Mouse (Mus musculus) CD8-positive naive resting alpha-beta T cell, adult 57 days (primary cell): ENCODE results near the gene Cldn20. TPM values are rescaled to one million over a fixed set of nuclear protein-coding genes. Genes with fewer than 3 reads are reported as not detected.

Source experiments
- total RNA-seq: library from RNA; stranded (reverse); gene quantifications from one replicate; pipeline ENCODE4 v1.2.4, GENCODE M21; 2023

Gene Cldn20
- not detected for total RNA-seq

GRCm38 (mm10) chr17:3532254-3532653, at the start of gene Cldn20:
Cldn20 (plus strand) TSS chr17:3532554.

GRCm38 (mm10) chr17:3557331-3558311, 25.3 kb downstream of the Cldn20 start, which contains the start of gene Tfb1m:
Tfb1m (minus strand) TSS chr17:3557781.

Other genes with a start within 250 kb of the Cldn20 start
- gene Tiam2, start 206.0 kb upstream of the Cldn20 start, total RNA-seq = 1.3 TPM
- gene Tfb1m, start 25.2 kb downstream of the Cldn20 start, total RNA-seq = 8.6 TPM
- not detected for gene Nox3, start 163.7 kb downstream of the Cldn20 start, total RNA-seq